Mouse (Mus musculus) heart, postnatal 0 days (tissue): ENCODE data around the gene Sec31b. TPM values are rescaled to one million over a fixed set of nuclear protein-coding genes. Genes with fewer than 3 reads are reported as not detected.

Source experiments
- ATAC-seq: fragments of 200-750 bp; cut with Nextera tagmentation; 2 replicates; pipeline ENCODE4 v1.8.0; 2017; ENCODE audit warnings: low read depth, moderate number of reproducible peaks, moderate library complexity; ENCODE audit not compliant: insufficient read depth
- DNase-seq: peaks from one replicate; pipeline ENCODE4 v3.0.0-alpha.2; 2016; ENCODE audit warnings: low spot score
- H3K27ac ChIP-seq: fragments of 300-500 bp; sonication (generic); 2 replicates; pipeline ENCODE4 v1.5.1; 2014; ENCODE audit warnings: low read depth, mild to moderate bottlenecking
- H3K27me3 ChIP-seq: fragments of 300-500 bp; sonication (generic); 2 replicates; pipeline ENCODE4 v1.6.1; 2014; ENCODE audit warnings: low read length, mixed read lengths; ENCODE audit not compliant: control insufficient read depth, insufficient read depth
- H3K36me3 ChIP-seq: fragments of 300-500 bp; sonication (generic); replicated peaks from 2 replicates; pipeline ENCODE4 v1.6.1; 2014; ENCODE audit warnings: low read length, mixed read lengths; ENCODE audit not compliant: control insufficient read depth, insufficient read depth
- H3K4me1 ChIP-seq: fragments of 300-500 bp; sonication (generic); 2 replicates; pipeline ENCODE4 v1.6.1; 2014; ENCODE audit warnings: antibody characterized with exemption; ENCODE audit not compliant: control insufficient read depth, insufficient read depth
- H3K4me2 ChIP-seq: fragments of 300-500 bp; sonication (generic); 2 replicates; pipeline ENCODE4 v1.6.1; 2014; ENCODE audit warnings: low read depth, mild to moderate bottlenecking, low read length, moderate library complexity
- H3K4me3 ChIP-seq: fragments of 300-500 bp; sonication (generic); 2 replicates; pipeline ENCODE4 v1.5.1; 2014; ENCODE audit warnings: low read depth, low read length
- H3K9ac ChIP-seq: fragments of 300-500 bp; sonication (generic); replicated peaks from 2 replicates; pipeline ENCODE4 v1.6.1; 2014; ENCODE audit warnings: low read depth, low read length, mixed read lengths
- H3K9me3 ChIP-seq: fragments of 300-500 bp; sonication (generic); replicated peaks from 2 replicates; pipeline ENCODE4 v1.6.1; 2016; ENCODE audit warnings: low read length; ENCODE audit not compliant: control insufficient read depth
- CTCF ChIP-seq: IDR thresholded peaks from 2 replicates; pipeline ENCODE4 v1.5.1; 2016; ENCODE audit warnings: antibody characterized with exemption, control low read depth, low read depth
- EP300 ChIP-seq: IDR thresholded peaks from 2 replicates; pipeline ENCODE4 v1.6.1; 2016; ENCODE audit warnings: antibody characterized with exemption, low read depth
- WGBS: fragments of 180-500 bp; shearing (Covaris S2); extraction: QIAGEN DNeasy Blood & Tissue Kit; methylation state at CpG from one replicate; pipeline ENCODE4 v1.1.7; 2014; 5-methylcytosine and 5-hydroxymethylcytosine counted together
- polyA plus RNA-seq: library from polyadenylated mRNA; unstranded; fragments of >200 nt; fragmentation: Nextera tagmentation; extraction: Ambion mirVana; gene quantifications from 2 replicates; pipeline ENCODE4 v1.2.1, GENCODE M21; 2015
- total RNA-seq: library from RNA; depleted of rRNA; stranded (reverse); fragments of >200 nt; gene quantifications from 2 replicates; pipeline ENCODE4 v1.2.3, GENCODE M21; 2014; ENCODE audit warnings: low replicate concordance

The Sec31b gene
- total and polyA plus RNA-seq, 2 experiments from 2014 or later: 1.6 to 5.5 TPM

DNA sequence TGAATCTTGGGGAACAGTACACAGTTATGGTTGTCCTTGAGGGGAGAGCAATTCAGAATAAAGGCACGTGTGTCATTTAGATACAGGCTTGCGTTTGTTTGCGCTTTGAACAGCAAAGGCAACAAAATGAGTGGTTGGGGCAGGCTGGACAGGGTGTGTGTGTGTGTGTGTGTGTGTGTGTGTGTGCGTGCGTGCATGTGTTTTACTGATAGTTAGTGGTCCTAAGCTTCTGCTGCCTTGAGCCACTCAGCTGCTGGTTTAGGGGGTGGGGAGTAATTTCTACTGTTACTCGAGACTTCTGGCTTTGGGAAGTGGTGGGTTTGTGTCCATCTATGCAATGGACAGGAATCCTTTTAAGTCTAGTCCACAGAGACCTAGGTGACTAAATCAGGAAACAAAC, 46.7 kb downstream of the Sec31b start:
- H3K4me2 ChIP-seq: no peak overlapping the region
- no peaks in the 10 kb centered on the region for H3K36me3 ChIP-seq
- no peak overlapping the region for H3K27ac ChIP-seq
- H3K9me3 ChIP-seq: no peaks in the 10 kb centered on the region
- no peaks in the 10 kb centered on the region for H3K4me1 ChIP-seq
- no peak overlapping the region for H3K4me3 ChIP-seq
- TF ChIP-seq EP300 (no peak), CTCF (no peak)
- DNase-seq (no peak), ATAC-seq (no peak)
- WGBS: 63% methylated on average over 6 of the region's 6 CpGs
- no peak overlapping the region for H3K9ac ChIP-seq
- H3K27me3 ChIP-seq: peaks cover 17% of the 10 kb centered on the region; the same call in 1 of the 2 replicates

- no peaks in the 10 kb centered on the region for H3K36me3 ChIP-seq
- no peak for ATAC-seq
- no peaks in the 10 kb centered on the region for H3K9me3 ChIP-seq
- no peak overlapping the region for H3K27ac ChIP-seq
- H3K27me3 ChIP-seq: peaks cover 17% of the 10 kb centered on the region
- H3K4me3 ChIP-seq: no peak overlapping the region
- TF ChIP-seq EP300: no peak
- TF ChIP-seq CTCF: no peak
- DNase-seq: no peak
- no peak overlapping the region for H3K4me2 ChIP-seq
- H3K4me1 ChIP-seq: no peaks in the 10 kb centered on the region
- H3K9ac ChIP-seq: no peak overlapping the region
- 71% methylated on average over 10 of the region's 10 CpGs for WGBS
Measured at GRCm38 (mm10) chr19:44496941-44497340, 48.7 kb downstream of the Sec31b start.

DNA sequence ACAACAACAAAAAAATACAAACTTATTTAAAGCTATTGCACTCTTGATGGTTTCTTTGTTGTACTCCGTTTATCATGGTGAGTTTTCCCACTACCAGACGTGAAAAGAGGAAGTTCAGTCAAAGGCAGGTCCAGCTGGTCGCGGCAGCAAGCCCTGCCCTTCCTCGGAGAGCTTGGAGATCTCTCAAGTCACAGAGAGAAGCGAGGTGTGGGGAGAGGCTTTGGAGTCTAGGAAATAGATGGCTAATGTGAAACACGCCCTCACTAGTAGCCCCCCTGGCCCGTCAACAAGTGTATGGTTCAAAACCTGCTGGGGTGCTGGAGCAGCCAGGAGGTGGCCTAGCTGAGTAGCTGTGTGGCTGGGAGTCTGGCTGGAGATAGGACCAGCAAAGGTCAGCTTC, 49.2 kb downstream of the Sec31b start:
- ATAC-seq: no peak
- H3K9ac ChIP-seq: no peak overlapping the region
- no peak for DNase-seq
- WGBS: 46% methylated on average over 8 of the region's 8 CpGs
- no peak overlapping the region for H3K4me2 ChIP-seq
- peaks cover 17% of the 10 kb centered on the region for H3K27me3 ChIP-seq
- H3K4me1 ChIP-seq: no peaks in the 10 kb centered on the region
- TF ChIP-seq CTCF (no peak), EP300 (no peak)
- no peak overlapping the region for H3K27ac ChIP-seq
- H3K36me3 ChIP-seq: no peaks in the 10 kb centered on the region
- H3K4me3 ChIP-seq: no peak overlapping the region
- no peaks in the 10 kb centered on the region for H3K9me3 ChIP-seq

DNA sequence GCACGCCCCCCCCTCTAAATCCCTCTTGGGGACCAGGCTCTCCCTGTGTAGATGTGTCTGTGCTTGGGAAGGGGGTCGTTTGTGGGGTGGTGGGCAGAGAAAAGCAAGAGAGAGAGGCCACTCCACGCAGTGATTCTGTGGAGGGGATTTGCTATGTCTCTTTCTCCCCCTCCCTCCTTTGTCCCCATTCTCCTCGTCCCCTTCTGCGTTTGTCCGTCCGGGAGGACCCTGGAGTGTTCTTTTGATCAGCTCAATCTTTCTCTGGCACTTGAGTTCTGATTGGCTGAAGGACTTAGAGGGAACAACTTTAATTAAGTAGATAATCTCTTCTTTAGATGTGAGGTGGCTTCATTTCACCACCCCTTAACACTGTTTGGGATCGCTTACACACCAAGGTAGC, 52.5 kb downstream of the Sec31b start, which contains the start of gene Wnt8b:
Gene Wnt8b (plus strand): TSS at position 345 of the 400 bp plus-strand sequence.
- H3K36me3 ChIP-seq: no peaks in the 10 kb centered on the region
- no peak for ATAC-seq
- H3K9me3 ChIP-seq: no peaks in the 10 kb centered on the region
- H3K4me3 ChIP-seq: no peak within 1 kb of the TSS
- DNase-seq: no peak
- no peak within 1 kb of the TSS for H3K27ac ChIP-seq
- peaks cover 13% of the 10 kb centered on the region; the same call in 1 of the 2 replicates for H3K27me3 ChIP-seq
- H3K4me1 ChIP-seq: no peaks in the 10 kb centered on the region
- H3K4me2 ChIP-seq: no peak within 1 kb of the TSS
- no peak for TF ChIP-seq EP300
- no peak for TF ChIP-seq CTCF
- no peak within 1 kb of the TSS for H3K9ac ChIP-seq
- 44% methylated on average over 8 of the region's 8 CpGs for WGBS

GRCm38 (mm10) chr19:44487266-44487665, 58.4 kb downstream of the Sec31b start:
- H3K36me3 ChIP-seq: no peaks in the 10 kb centered on the region
- no peak for TF ChIP-seq EP300
- TF ChIP-seq CTCF: peak; percentile 42; the same call in 1 of the 2 replicates
- 0 out of 2 replicates have a peak, but pooled peaks cover 3% of the 10 kb centered on the region for H3K27me3 ChIP-seq
- H3K9ac ChIP-seq: no peak overlapping the region
- H3K4me1 ChIP-seq: no peaks in the 10 kb centered on the region
- no peaks in the 10 kb centered on the region for H3K9me3 ChIP-seq
- no peak overlapping the region for H3K4me2 ChIP-seq
- 9% methylated on average over 8 of the region's 8 CpGs for WGBS
- ATAC-seq (no peak), DNase-seq (no peak)
- H3K4me3 ChIP-seq: no peak overlapping the region
- no peak overlapping the region for H3K27ac ChIP-seq

- no peak overlapping the region for H3K4me3 ChIP-seq
- ATAC-seq: no peak
- H3K4me1 ChIP-seq: no peaks in the 10 kb centered on the region
- H3K9me3 ChIP-seq: no peaks in the 10 kb centered on the region
- H3K9ac ChIP-seq: no peak overlapping the region
- no peaks in the 10 kb centered on the region for H3K27me3 ChIP-seq
- DNase-seq: no peak
- H3K4me2 ChIP-seq: no peak overlapping the region
- TF ChIP-seq CTCF (peak; percentile 37), EP300 (no peak)
- 40% methylated on average over 3 of the region's 3 CpGs for WGBS
- H3K36me3 ChIP-seq: no peaks in the 10 kb centered on the region
- no peak overlapping the region for H3K27ac ChIP-seq
Measured at GRCm38 (mm10) chr19:44476541-44476940, 69.1 kb downstream of the Sec31b start.
